Mouse (Mus musculus) lung, postnatal 0 days (tissue): ENCODE measurements around the gene Gsc2. TPM values are rescaled to one million over a fixed set of nuclear protein-coding genes. Genes with fewer than 3 reads are reported as not detected.

Source experiments
- ATAC-seq: fragments of 200-750 bp; cut with Nextera tagmentation; 2 replicates; pipeline ENCODE4 v1.8.0; 2017; ENCODE audit warnings: moderate library complexity
- DNase-seq: peaks from one replicate; pipeline ENCODE4 v3.0.0-alpha.2; 2016; ENCODE audit warnings: low spot score
- H3K27ac ChIP-seq: fragments of 300-500 bp; sonication (generic); 2 replicates; pipeline ENCODE4 v1.5.1; 2014; ENCODE audit warnings: antibody characterized with exemption, mild to moderate bottlenecking, low read length, mixed read lengths
- H3K27me3 ChIP-seq: fragments of 300-500 bp; sonication (generic); replicated peaks from 2 replicates; pipeline ENCODE4 v1.6.1; 2014; ENCODE audit warnings: low read length, mixed read lengths; ENCODE audit not compliant: insufficient read depth
- H3K36me3 ChIP-seq: fragments of 300-500 bp; sonication (generic); 2 replicates; pipeline ENCODE4 v1.6.1; 2014; ENCODE audit warnings: low read length, mixed read lengths; ENCODE audit not compliant: insufficient read depth
- H3K4me1 ChIP-seq: fragments of 300-500 bp; sonication (generic); 2 replicates; pipeline ENCODE4 v1.6.1; 2014; ENCODE audit warnings: antibody characterized with exemption, low read depth, low read length, mixed read lengths; ENCODE audit not compliant: insufficient read depth
- H3K4me2 ChIP-seq: fragments of 300-500 bp; sonication (generic); replicated peaks from 2 replicates; pipeline ENCODE4 v1.6.1; 2014; ENCODE audit warnings: low read depth, mild to moderate bottlenecking, low read length, moderate library complexity, mixed read lengths
- H3K4me3 ChIP-seq: fragments of 300-500 bp; sonication (generic); 2 replicates; pipeline ENCODE4 v1.5.1; 2014; ENCODE audit warnings: low read depth, low read length
- H3K9ac ChIP-seq: fragments of 300-500 bp; sonication (generic); replicated peaks from 2 replicates; pipeline ENCODE4 v1.6.1; 2014; ENCODE audit warnings: low read depth, mild to moderate bottlenecking
- H3K9me3 ChIP-seq: fragments of 300-500 bp; sonication (generic); 2 replicates; pipeline ENCODE4 v1.6.1; 2016; ENCODE audit warnings: low read length, mixed read lengths
- CTCF ChIP-seq: IDR thresholded peaks from 2 replicates; pipeline ENCODE4 v1.5.1; 2016; ENCODE audit warnings: antibody characterized with exemption, mild to moderate bottlenecking
- EP300 ChIP-seq: IDR thresholded peaks from 2 replicates; pipeline ENCODE4 v1.6.1; 2016; ENCODE audit warnings: antibody characterized with exemption, mild to moderate bottlenecking, control low read depth
- WGBS: fragments of 180-500 bp; shearing (Covaris S2); extraction: QIAGEN DNeasy Blood & Tissue Kit; methylation state at CpG from one replicate; pipeline ENCODE4 v1.1.7; 2014; 5-methylcytosine and 5-hydroxymethylcytosine counted together
- polyA plus RNA-seq: library from polyadenylated mRNA; unstranded; fragments of >200 nt; fragmentation: Nextera tagmentation; extraction: Ambion mirVana; gene quantifications from 2 replicates; pipeline ENCODE4 v1.2.1, GENCODE M21; 2015

Gsc2 gene
- polyA plus RNA-seq, 1 experiment from 2014 or later, result not detected

- Histone ChIP-seq H3K4me2 (no peak overlapping the region), H3K4me1 (no peaks in the 10 kb centered on the region), H3K9ac (no peak overlapping the region), H3K36me3 (no peaks in the 10 kb centered on the region), H3K9me3 (no peaks in the 10 kb centered on the region), H3K27me3 (no peaks in the 10 kb centered on the region), H3K4me3 (no peak overlapping the region), H3K27ac (0 out of 2 replicates have a peak overlapping the region, but pooled peaks have one; percentile 16)
- DNase-seq, result peak; percentile 84
- TF ChIP-seq EP300 (peak; percentile 71), CTCF (no peak)
- peak; percentile 90 for ATAC-seq
- WGBS, result 39% methylated on average over 7 of the region's 7 CpGs
These were observed 30.4 kb upstream of the Gsc2 start for GRCm38 (mm10) chr16:17945081-17945831.

- no peaks in the 10 kb centered on the region for H3K36me3 ChIP-seq
- TF ChIP-seq CTCF, result no peak
- TF ChIP-seq EP300, result no peak
- 71% methylated on average over 8 of the region's 8 CpGs for WGBS
- ATAC-seq (no peak), DNase-seq (no peak)
- H3K27me3 ChIP-seq, result no peaks in the 10 kb centered on the region
- H3K4me1 ChIP-seq, result no peaks in the 10 kb centered on the region
- no peaks in the 10 kb centered on the region for H3K9me3 ChIP-seq
- H3K9ac ChIP-seq, result no peak overlapping the region
- no peak overlapping the region for H3K4me2 ChIP-seq
- no peak overlapping the region for H3K27ac ChIP-seq
- no peak overlapping the region for H3K4me3 ChIP-seq
These were observed 28.6 kb upstream of the Gsc2 start for GRCm38 (mm10) chr16:17943466-17943865.

DNA sequence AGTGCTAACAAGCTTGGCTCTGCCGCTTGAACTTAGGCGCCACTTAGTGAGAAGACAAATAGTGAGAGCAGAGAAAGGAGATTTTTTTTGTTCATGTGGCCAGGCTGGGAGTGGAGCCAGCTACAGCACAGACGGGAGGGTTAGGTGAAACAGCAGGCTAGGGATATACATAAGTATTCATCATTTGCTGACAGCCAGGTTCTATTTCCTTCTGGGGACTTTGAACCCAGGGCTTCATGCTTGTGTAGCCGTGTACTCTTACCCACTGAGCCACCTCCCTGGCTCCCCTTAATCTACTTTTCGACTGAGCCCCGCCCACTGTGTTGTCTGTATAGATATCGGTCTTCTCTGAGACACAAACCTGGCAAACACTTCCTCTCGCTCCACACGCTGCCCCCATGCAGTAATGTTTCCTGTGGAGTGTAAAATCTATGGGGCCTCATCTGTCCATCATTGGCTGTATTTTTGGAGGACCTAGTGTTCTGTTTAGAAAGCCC, 24.4 kb upstream of the Gsc2 start:
- ATAC-seq, result peak; percentile 60
- 20% methylated on average over 9 of the region's 9 CpGs for WGBS
- no peak overlapping the region for H3K4me3 ChIP-seq
- H3K27ac ChIP-seq, result peak overlapping the region; percentile 11; the same call in 1 of the 2 replicates
- H3K27me3 ChIP-seq, result no peaks in the 10 kb centered on the region
- H3K9me3 ChIP-seq, result no peaks in the 10 kb centered on the region
- no peak overlapping the region for H3K9ac ChIP-seq
- no peak overlapping the region for H3K4me2 ChIP-seq
- TF ChIP-seq EP300, result no peak
- no peak for TF ChIP-seq CTCF
- H3K4me1 ChIP-seq, result no peaks in the 10 kb centered on the region
- no peaks in the 10 kb centered on the region for H3K36me3 ChIP-seq
- DNase-seq, result peak; percentile 50

GRCm38 (mm10) chr16:17938821-17939220, 24.0 kb upstream of the Gsc2 start:
- ATAC-seq, result peak; percentile 97
- Histone ChIP-seq H3K4me3 (no peak overlapping the region), H3K36me3 (no peaks in the 10 kb centered on the region), H3K4me2 (no peak overlapping the region), H3K9me3 (no peaks in the 10 kb centered on the region), H3K27ac (peak overlapping the region; percentile 11; the same call in 1 of the 2 replicates), H3K9ac (no peak overlapping the region), H3K4me1 (no peaks in the 10 kb centered on the region), H3K27me3 (no peaks in the 10 kb centered on the region)
- DNase-seq, result peak; percentile 79
- 11% methylated on average over 7 of the region's 7 CpGs for WGBS
- TF ChIP-seq EP300 (no peak), CTCF (peak; percentile 92)

GRCm38 (mm10) chr16:17938187-17938586, 23.3 kb upstream of the Gsc2 start:
- no peak for ATAC-seq

GRCm38 (mm10) chr16:17936776-17937175, 21.9 kb upstream of the Gsc2 start:
- H3K27me3 ChIP-seq, result no peaks in the 10 kb centered on the region
- H3K36me3 ChIP-seq, result no peaks in the 10 kb centered on the region
- no peak for ATAC-seq
- 70% methylated on average over 10 of the region's 10 CpGs for WGBS
- no peak overlapping the region for H3K27ac ChIP-seq
- TF ChIP-seq CTCF, result no peak
- no peak for TF ChIP-seq EP300
- H3K9ac ChIP-seq, result no peak overlapping the region
- H3K4me2 ChIP-seq, result no peak overlapping the region
- no peak overlapping the region for H3K4me3 ChIP-seq
- H3K9me3 ChIP-seq, result no peaks in the 10 kb centered on the region
- no peaks in the 10 kb centered on the region for H3K4me1 ChIP-seq
- no peak for DNase-seq

More at GRCm38 (mm10) chr16:17938187-17938586, 23.3 kb upstream of the Gsc2 start:
- no peak for TF ChIP-seq CTCF
- no peak for TF ChIP-seq EP300
- no peak for DNase-seq
- 46% methylated on average over 7 of the region's 7 CpGs for WGBS
- H3K36me3 ChIP-seq, result no peaks in the 10 kb centered on the region
- H3K9ac ChIP-seq, result no peak overlapping the region
- no peaks in the 10 kb centered on the region for H3K9me3 ChIP-seq
- no peaks in the 10 kb centered on the region for H3K4me1 ChIP-seq
- H3K4me3 ChIP-seq, result no peak overlapping the region
- no peak overlapping the region for H3K4me2 ChIP-seq
- no peak overlapping the region for H3K27ac ChIP-seq
- no peaks in the 10 kb centered on the region for H3K27me3 ChIP-seq
